Mouse (Mus musculus): Measurements from ENCODE around the gene Pex16.

Pex16 gene

GRCm38 (mm10) chr2:92374514-92374913, at the start of gene Pex16, which contains the start of gene Large2:
Gene Pex16 (plus strand): TSS chr2:92374676.
Gene Large2 (minus strand): TSS chr2:92374869.
- no peak for DNase-seq (ENCODE audit: low spot score)

- DNase-seq (ENCODE audit: low spot score), result no peak
Measured at GRCm38 (mm10) chr2:92325676-92326075, 48.8 kb upstream of the Pex16 start.

- no peak for DNase-seq (ENCODE audit: low spot score)
Measured at GRCm38 (mm10) chr2:92326221-92326620, 48.3 kb upstream of the Pex16 start.

GRCm38 (mm10) chr2:92327601-92328000, 46.9 kb upstream of the Pex16 start:
- no peak for DNase-seq (ENCODE audit: low spot score)

- DNase-seq (ENCODE audit: low spot score), result no peak
Measured at GRCm38 (mm10) chr2:92328206-92328605, 46.3 kb upstream of the Pex16 start.

GRCm38 (mm10) chr2:92330840-92331239, 43.6 kb upstream of the Pex16 start:
- DNase-seq (ENCODE audit: low spot score), result no peak

GRCm38 (mm10) chr2:92331410-92331809, 43.1 kb upstream of the Pex16 start:
- DNase-seq (ENCODE audit: low spot score), result no peak

- DNase-seq (ENCODE audit: low spot score), result no peak
Measured at GRCm38 (mm10) chr2:92331871-92332270, 42.6 kb upstream of the Pex16 start.

- no peak for DNase-seq (ENCODE audit: low spot score)
Measured at GRCm38 (mm10) chr2:92342418-92342817, 32.1 kb upstream of the Pex16 start.

GRCm38 (mm10) chr2:92347191-92347590, 27.3 kb upstream of the Pex16 start:
- no peak for DNase-seq (ENCODE audit: low spot score)

GRCm38 (mm10) chr2:92349589-92350425, 24.7 kb upstream of the Pex16 start:
- no peak for DNase-seq (ENCODE audit: low spot score)

GRCm38 (mm10) chr2:92350686-92351085, 23.8 kb upstream of the Pex16 start:
- DNase-seq (ENCODE audit: low spot score), result no peak

- no peak for DNase-seq (ENCODE audit: low spot score)
Measured at GRCm38 (mm10) chr2:92353402-92353801, 21.1 kb upstream of the Pex16 start.

GRCm38 (mm10) chr2:92354224-92354623, 20.3 kb upstream of the Pex16 start:
- no peak for DNase-seq (ENCODE audit: low spot score)

- no peak for DNase-seq (ENCODE audit: low spot score)
Measured at GRCm38 (mm10) chr2:92359301-92359700, 15.2 kb upstream of the Pex16 start.

- DNase-seq (ENCODE audit: low spot score), result no peak
Measured at GRCm38 (mm10) chr2:92360186-92360823, 14.2 kb upstream of the Pex16 start.

- DNase-seq (ENCODE audit: low spot score), result no peak
Measured at GRCm38 (mm10) chr2:92360893-92361292, 13.6 kb upstream of the Pex16 start.

GRCm38 (mm10) chr2:92361795-92362194, 12.7 kb upstream of the Pex16 start:
- no peak for DNase-seq (ENCODE audit: low spot score)

- DNase-seq (ENCODE audit: low spot score), result no peak
Measured at GRCm38 (mm10) chr2:92362571-92363228, 11.8 kb upstream of the Pex16 start.

- no peak for DNase-seq (ENCODE audit: low spot score)
Measured at GRCm38 (mm10) chr2:92364086-92364485, 10.4 kb upstream of the Pex16 start.

- DNase-seq (ENCODE audit: low spot score), result no peak
Measured at GRCm38 (mm10) chr2:92365568-92365967, 8.9 kb upstream of the Pex16 start.

- DNase-seq (ENCODE audit: low spot score), result no peak
Measured at GRCm38 (mm10) chr2:92367383-92368029, 7.0 kb upstream of the Pex16 start.
